Mouse (Mus musculus) heart, embryonic 14.5 days (tissue): ENCODE data around the gene Eml3. TPM values are rescaled to one million over a fixed set of nuclear protein-coding genes. Genes with fewer than 3 reads are reported as not detected.
"Not testable (repeated sequence)": the region's sequence is repeated elsewhere in the genome, so short reads cannot be mapped to it uniquely, and the experiment has no call there.

Experiments used
- ATAC-seq: fragments of 200-750 bp; cut with Nextera tagmentation; 2 replicates; pipeline ENCODE4 v1.8.0; 2017; ENCODE audit warnings: low read depth, moderate TSS enrichment; ENCODE audit not compliant: insufficient number of reproducible peaks, insufficient read depth, low FRiP score
- H3K27ac ChIP-seq, 2 experiments: fragments of 200-500 bp in 1 of 2; fragments of 300-500 bp in 1 of 2; sonication (generic) in 1 of 2; replicated peaks in 1 of 2; 2 replicates each; pipeline ENCODE4 v1.5.1; 2012 to 2014; ENCODE audit warnings: low read depth in 2 of 2, low read length in 2 of 2, control low read depth in 1 of 2, mild to moderate bottlenecking in 1 of 2, mixed read lengths in 1 of 2; ENCODE audit not compliant: control insufficient read depth in 1 of 2, insufficient read depth in 1 of 2
- H3K27me3 ChIP-seq: fragments of 300-500 bp; sonication (generic); 2 replicates; pipeline ENCODE4 v1.6.1; 2014; ENCODE audit warnings: mild to moderate bottlenecking, low read length, control low read depth; ENCODE audit not compliant: control insufficient read depth, insufficient read depth
- H3K36me3 ChIP-seq: fragments of 300-500 bp; sonication (generic); 2 replicates; pipeline ENCODE4 v1.6.1; 2014; ENCODE audit warnings: mild to moderate bottlenecking, control low read depth, low read length, mixed read lengths; ENCODE audit not compliant: control insufficient read depth, insufficient read depth
- H3K4me1 ChIP-seq, 2 experiments: fragments of 200-500 bp in 1 of 2; fragments of 300-500 bp in 1 of 2; sonication (generic) in 1 of 2; 2 replicates each; pipeline ENCODE4 v1.6.1; 2012 to 2014; ENCODE audit warnings: low read length in 2 of 2, control low read depth in 1 of 2, mixed read lengths in 1 of 2; ENCODE audit not compliant: control insufficient read depth in 2 of 2, insufficient read depth in 2 of 2
- H3K4me2 ChIP-seq: fragments of 300-500 bp; sonication (generic); 2 replicates; pipeline ENCODE4 v1.6.1; 2014; ENCODE audit warnings: mild to moderate bottlenecking, low read length
- H3K4me3 ChIP-seq, 2 experiments: fragments of 200-500 bp in 1 of 2; fragments of 300-500 bp in 1 of 2; sonication (generic) in 1 of 2; 2 replicates each; pipeline ENCODE4 v1.5.1; 2012 to 2014; ENCODE audit warnings: low read length in 2 of 2, mild to moderate bottlenecking in 2 of 2, control low read depth in 1 of 2, low read depth in 1 of 2, moderate library complexity in 1 of 2; ENCODE audit not compliant: control insufficient read depth in 1 of 2, insufficient read depth in 1 of 2
- H3K9ac ChIP-seq: fragments of 300-500 bp; sonication (generic); 2 replicates; pipeline ENCODE4 v1.6.1; 2014; ENCODE audit warnings: mild to moderate bottlenecking, low read length
- H3K9me3 ChIP-seq: fragments of 300-500 bp; sonication (generic); 2 replicates; pipeline ENCODE4 v1.6.1; 2016; ENCODE audit warnings: low read length, control low read depth; ENCODE audit not compliant: control insufficient read depth
- WGBS: fragments of 180-500 bp; shearing (Covaris S2); extraction: QIAGEN DNeasy Blood & Tissue Kit; methylation state at CpG from one replicate; pipeline ENCODE4 v1.1.7; 2014; 5-methylcytosine and 5-hydroxymethylcytosine counted together
- polyA plus RNA-seq: library from polyadenylated mRNA; unstranded; fragments of >200 nt; fragmentation: Nextera tagmentation; extraction: Ambion mirVana; gene quantifications from 2 replicates; pipeline ENCODE4 v1.2.1, GENCODE M21; 2014

Eml3 gene
- polyA plus RNA-seq, 1 experiment from 2014 or later: 9.0 TPM

DNA sequence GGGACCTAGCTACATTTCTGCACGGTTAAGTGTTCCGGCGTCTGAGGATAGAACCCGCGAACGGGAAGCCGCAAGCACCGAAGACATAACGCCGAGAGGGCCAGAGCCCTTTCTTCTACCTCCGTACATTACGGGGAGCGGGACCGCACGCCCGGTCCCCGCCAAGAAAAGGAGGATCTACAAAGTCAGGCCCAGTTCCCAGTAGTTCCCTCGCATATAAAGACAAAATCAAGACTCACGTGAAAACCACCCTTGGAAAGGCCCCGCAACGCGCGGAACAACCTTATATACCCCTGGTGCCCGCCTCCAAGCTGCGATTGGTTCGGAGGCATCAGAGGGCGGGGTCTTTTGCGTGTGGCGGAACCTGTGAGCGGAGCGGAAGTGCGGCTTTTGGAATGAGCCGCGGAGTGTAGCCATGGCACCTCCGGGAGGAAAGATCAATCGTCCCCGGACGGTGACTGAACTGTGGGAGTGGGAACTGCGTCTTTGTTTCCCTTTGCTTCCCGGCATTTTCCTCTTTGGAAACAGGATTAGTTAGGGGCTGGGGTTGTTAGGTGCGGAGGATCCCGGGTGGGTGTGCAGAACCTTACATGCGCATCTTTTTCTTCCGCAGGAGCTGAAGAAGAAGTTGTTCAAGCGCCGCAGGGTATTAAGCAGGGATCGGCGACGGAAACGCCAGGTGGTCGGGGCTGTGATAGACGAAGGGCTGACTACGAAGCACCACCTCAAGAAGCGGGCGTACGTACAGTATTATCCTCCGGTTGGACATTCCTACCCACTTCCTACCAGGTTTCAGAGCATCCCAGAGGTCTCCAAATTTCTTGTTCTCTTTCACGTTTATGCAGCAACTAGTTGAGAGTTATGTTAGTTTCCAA, 40.6 kb upstream of the Eml3 start, which contains the start of the genes 1810009A15Rik and Gm49416:
1810009A15Rik (plus strand) TSS at position 343 of the 875 bp plus-strand sequence.
Gm49416 (plus strand) TSS at position 416 of the 875 bp plus-strand sequence.
- WGBS: under 1% methylated on average over 58 of the region's 58 CpGs
- Histone ChIP-seq H3K9me3 (no peaks in the 10 kb centered on the region), H3K27me3 (no peaks in the 10 kb centered on the region), H3K27ac (peak within 1 kb of the TSS; percentile 66 to 82), H3K36me3 (peaks cover 13% of the 10 kb centered on the region), H3K4me1 (peaks cover 4 to 15% of the 10 kb centered on the region in 2 experiments), H3K4me3 (peak within 1 kb of the TSS; percentile 78 to 82), H3K4me2 (peak within 1 kb of the TSS; percentile 90), H3K9ac (peak within 1 kb of the TSS; percentile 90)
- peak; percentile 88 for ATAC-seq

DNA sequence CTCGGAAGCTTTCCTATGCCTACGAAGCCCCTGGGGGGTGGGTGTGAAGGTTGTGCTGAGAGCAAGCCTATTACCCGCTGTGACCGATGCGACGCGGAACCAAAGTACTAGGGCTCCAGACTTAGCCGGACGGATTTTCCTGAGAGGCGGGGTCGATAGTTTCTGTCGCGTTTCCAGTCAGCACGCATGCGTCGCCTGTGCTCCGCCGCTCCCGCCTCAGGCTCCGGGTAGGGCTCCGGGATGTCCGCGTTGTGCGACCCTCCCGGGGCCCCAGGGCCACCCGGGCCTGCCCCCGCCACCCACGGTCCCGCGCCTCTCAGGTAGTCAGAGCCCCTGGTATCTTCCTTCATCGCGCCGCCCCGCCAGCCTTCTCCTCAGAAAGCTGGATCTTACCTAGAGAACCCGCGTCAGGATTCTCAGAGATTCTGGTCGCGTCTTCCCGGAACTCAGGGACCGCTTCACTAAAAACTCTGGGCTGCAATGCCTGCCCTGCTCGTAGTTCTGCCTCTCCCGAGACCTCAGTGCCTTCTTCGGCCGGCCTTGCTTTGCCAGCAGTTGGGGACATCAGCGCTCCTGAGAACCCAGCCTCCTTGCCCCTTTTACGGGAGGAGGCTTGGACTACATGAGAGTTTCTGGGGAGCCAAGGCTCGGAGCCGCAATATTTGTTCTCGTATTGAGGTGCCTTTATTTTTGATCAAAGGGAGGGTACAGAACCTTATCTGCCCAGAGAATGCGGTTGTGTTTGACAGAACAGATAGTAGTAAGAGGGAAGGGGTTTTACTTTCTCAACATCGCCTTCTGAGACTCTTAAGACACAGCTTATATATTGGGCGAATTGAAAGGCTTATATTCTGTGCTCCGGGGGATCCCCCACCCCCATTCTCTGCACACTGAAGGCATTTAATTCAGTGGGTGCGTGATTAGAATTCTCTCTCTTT, 36.3 kb upstream of the Eml3 start, which contains the start of gene Ints5:
Ints5 (plus strand) TSS at position 177 of the 938 bp plus-strand sequence.
- WGBS: 2% methylated on average over 54 of the region's 54 CpGs
- ATAC-seq: peak; percentile 54; the same call in 1 of the 2 replicates

DNA sequence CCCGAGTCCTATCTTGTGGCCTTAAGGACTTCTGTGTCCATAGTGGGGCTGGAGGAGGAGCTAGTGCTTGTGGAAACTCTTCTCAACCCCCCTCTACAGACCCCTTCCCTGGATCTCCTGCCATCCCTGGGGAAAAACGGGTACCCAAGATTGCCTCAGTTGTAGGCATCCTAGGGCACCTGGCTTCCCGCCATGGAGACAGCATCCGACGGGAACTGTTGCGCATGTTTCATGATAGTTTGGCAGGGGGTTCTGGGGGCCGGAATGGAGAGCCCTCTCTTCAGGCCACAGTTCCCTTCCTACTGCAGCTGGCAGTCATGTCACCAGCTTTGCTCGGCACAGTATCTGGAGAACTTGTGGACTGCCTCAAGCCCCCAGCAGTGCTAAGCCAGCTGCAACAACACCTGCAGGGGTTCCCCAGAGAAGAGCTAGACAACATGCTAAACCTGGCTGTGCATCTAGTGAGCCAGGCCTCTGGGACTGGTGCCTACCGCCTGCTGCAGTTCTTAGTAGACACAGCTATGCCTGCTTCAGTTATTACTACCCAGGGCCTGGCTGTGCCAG, 33.9 kb upstream of the Eml3 start:
- H3K9ac ChIP-seq: no peak overlapping the region
- no peak overlapping the region for H3K4me2 ChIP-seq
- H3K27me3 ChIP-seq: no peaks in the 10 kb centered on the region
- WGBS: 87% methylated on average over 9 of the region's 9 CpGs
- no peak for ATAC-seq
- H3K4me3 ChIP-seq: no peak overlapping the region
- H3K9me3 ChIP-seq: no peaks in the 10 kb centered on the region
- no peak overlapping the region for H3K27ac ChIP-seq
- H3K36me3 ChIP-seq: peaks cover 35% of the 10 kb centered on the region
- H3K4me1 ChIP-seq: peaks cover 8 to 25% of the 10 kb centered on the region in 2 experiments; a peak in 3 of 4 replicates

More for the DNA sequence above, 36.3 kb upstream of the Eml3 start, which contains the start of gene Ints5:
- Histone ChIP-seq H3K36me3 (peaks cover 40% of the 10 kb centered on the region), H3K4me3 (peak within 1 kb of the TSS; percentile 90 to 92), H3K9ac (peak within 1 kb of the TSS; percentile 96), H3K4me2 (peak within 1 kb of the TSS; percentile 82), H3K4me1 (peaks cover 8 to 19% of the 10 kb centered on the region in 2 experiments; a peak in 3 of 4 replicates), H3K27ac (peak within 1 kb of the TSS; percentile 67 to 85), H3K27me3 (no peaks in the 10 kb centered on the region), H3K9me3 (no peaks in the 10 kb centered on the region)

DNA sequence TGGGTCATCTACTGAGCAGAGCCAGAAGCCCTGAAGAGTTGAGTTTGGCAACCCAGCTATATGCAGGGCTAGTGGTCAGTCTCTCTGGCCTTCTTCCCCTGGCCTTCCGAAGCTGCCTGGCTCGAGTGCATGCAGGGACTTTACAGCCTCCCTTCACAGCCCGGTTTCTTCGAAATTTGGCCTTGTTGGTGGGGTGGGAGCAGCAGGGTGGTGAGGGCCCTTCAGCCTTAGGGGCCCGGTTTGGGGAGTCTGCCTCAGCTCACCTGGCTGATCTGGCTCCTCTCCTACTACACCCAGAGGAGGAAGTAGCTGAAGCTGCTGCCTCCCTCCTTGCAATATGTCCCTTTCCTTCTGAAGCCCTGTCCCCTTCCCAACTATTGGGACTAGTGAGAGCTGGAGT, 33.1 kb upstream of the Eml3 start:
- not testable (repeated sequence) for H3K27ac ChIP-seq, H3K27me3 ChIP-seq, H3K4me2 ChIP-seq, H3K9me3 ChIP-seq, H3K4me3 ChIP-seq, H3K9ac ChIP-seq, ATAC-seq
- 88% methylated on average over 5 of the region's 5 CpGs for WGBS
- Histone ChIP-seq H3K4me1 (peaks cover 8 to 25% of the 10 kb centered on the region in 2 experiments; a peak in 3 of 4 replicates), H3K36me3 (peaks cover 27% of the 10 kb centered on the region)

DNA sequence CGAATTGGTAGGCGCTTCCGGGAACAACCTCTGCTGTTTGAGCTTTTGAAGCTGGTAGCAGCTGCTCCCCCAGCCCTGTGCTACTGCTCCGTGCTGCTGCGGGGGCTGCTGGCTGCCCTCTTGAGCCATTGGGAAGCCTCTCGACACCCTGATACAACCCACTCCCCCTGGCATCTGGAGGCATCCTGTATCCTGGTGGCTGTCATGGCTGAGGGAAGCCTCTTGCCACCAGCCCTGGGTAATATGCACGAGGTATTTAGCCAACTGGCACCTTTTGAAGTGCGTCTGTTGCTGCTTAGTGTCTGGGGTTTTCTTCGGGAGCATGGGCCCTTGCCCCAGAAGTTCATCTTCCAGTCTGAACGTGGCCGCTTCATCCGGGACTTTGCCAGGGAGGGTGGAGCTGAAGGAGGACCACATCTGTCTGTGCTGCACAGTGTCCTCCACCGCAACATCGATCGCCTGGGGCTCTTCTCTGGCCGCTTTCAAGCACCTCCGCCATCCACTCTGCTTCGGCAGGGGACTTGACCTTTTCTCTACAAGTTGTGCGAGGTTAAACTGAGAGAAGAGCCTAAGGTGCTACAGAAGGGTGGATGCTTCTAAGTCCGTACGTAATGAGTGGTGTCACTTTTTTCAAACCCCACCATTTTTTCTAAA, 32.0 kb upstream of the Eml3 start:
- peak overlapping the region; percentile 82 to 90 for H3K27ac ChIP-seq
- H3K27me3 ChIP-seq, H3K9me3 ChIP-seq: not testable (repeated sequence)
- peak overlapping the region; percentile 25 to 98 for H3K4me3 ChIP-seq
- peak overlapping the region; percentile 70 for H3K9ac ChIP-seq
- WGBS: 23% methylated on average over 21 of the region's 21 CpGs
- ATAC-seq: peak; percentile 26; the same call in 1 of the 2 replicates
- H3K36me3 ChIP-seq: peaks cover 32% of the 10 kb centered on the region
- peaks cover 8 to 25% of the 10 kb centered on the region in 2 experiments; a peak in 3 of 4 replicates for H3K4me1 ChIP-seq
- peak overlapping the region; percentile 93 for H3K4me2 ChIP-seq

DNA sequence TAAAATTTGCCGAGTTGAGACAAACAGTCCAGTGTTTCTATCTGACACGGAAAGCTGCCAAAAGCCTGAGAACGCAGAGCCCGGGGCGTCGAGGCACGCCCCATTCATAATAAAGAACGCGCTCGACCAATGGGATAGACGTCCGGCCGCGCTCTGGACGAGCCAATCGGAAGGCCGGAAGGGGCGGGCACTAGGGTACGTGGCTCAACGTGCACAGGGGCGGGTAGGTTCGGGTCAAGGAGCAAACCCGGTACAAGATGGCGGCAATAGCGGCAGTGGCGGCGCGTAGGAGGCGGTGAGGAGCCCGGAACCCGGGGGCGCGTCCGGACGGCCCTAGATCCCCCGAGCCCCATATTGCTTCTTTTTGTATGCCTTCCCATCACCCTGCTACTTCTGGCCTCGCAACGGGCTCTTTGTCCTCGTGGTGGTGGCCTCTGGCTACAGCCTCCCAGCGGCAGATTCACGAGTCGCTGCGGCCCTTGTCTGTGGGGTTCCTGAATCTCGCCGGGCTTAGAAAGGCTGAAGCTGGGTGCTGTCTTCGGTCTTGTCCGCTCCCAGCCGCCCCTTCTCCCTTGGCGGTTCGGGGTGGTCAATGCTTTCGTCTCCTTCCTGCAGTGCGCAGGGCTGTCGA, 31.4 kb upstream of the Eml3 start, which contains the start of gene Ganab:
Ganab (plus strand) TSS at position 207 of the 631 bp plus-strand sequence.
- under 1% methylated on average over 53 of the region's 53 CpGs for WGBS
- H3K4me1 ChIP-seq: peaks cover 8 to 25% of the 10 kb centered on the region in 2 experiments; a peak in 3 of 4 replicates
- peak; percentile 97 for ATAC-seq
- H3K36me3 ChIP-seq: peaks cover 38% of the 10 kb centered on the region
- peak within 1 kb of the TSS; percentile 82 to 90 for H3K27ac ChIP-seq
- H3K4me2 ChIP-seq: peak within 1 kb of the TSS; percentile 93
- H3K9me3 ChIP-seq: no peaks in the 10 kb centered on the region
- peak within 1 kb of the TSS; percentile 81 to 98 for H3K4me3 ChIP-seq
- no peaks in the 10 kb centered on the region for H3K27me3 ChIP-seq
- peak within 1 kb of the TSS; percentile 99 for H3K9ac ChIP-seq
